Mouse (Mus musculus): ENCODE data around the gene Ptprb. TPM values are rescaled to one million over a fixed set of nuclear protein-coding genes. Genes with fewer than 3 reads are reported as not detected.

Ptprb gene
- polyA plus RNA-seq, 1 experiment from 2014 or later = 3.4 TPM

DNA sequence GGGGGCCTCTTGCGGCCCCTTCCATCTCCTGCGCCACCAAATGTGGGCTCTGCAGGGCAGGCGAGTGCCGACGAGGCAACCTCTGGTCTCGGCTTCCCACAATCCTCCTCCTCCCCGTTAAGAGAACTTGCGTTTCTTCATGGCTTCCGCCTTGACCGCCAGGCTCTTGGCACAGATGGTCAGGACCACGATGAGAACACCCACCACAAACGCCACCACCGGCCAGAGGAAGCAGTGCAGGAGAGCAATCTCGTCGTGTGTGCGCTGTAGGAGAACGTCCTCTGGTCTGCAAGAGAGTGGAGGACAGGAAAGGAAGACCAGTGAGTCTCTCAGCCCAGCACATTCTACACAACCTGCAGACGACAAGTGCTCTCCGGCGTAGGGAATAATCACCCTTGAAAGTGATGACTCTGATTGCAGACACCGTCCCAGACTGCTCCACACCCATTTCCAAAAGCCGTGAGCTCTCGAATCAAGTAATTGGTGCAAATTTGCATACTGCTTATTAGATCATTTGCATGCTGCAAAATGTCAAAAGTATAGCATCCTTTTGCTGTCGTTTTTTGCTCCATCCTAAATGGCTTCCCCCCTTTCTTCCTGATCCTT is 142.9 kb downstream of the Ptprb start:
- Histone ChIP-seq H3K4me2 (ENCODE audit: low read length) (no peak overlapping the region), H3K27me3 (replicated peaks; ENCODE audit: control insufficient read depth, insufficient read depth, low read length) (no peaks in the 10 kb centered on the region), H3K9me3 (ENCODE audit: control insufficient read depth, low read length) (no peaks in the 10 kb centered on the region), H3K9ac (ENCODE audit: low read depth, low read length) (no peak overlapping the region), H3K27ac (ENCODE audit: low read depth, low read length) (no peak overlapping the region), H3K4me1 (ENCODE audit: control insufficient read depth, insufficient read depth, low read depth, low read length) (no peaks in the 10 kb centered on the region), H3K4me3 (ENCODE audit: low read length) (no peak overlapping the region), H3K36me3 (ENCODE audit: control insufficient read depth, insufficient read depth, low read length) (no peaks in the 10 kb centered on the region)
- 73% methylated on average over 24 of the region's 24 CpGs for WGBS
- no peak for ATAC-seq

- H3K27me3 ChIP-seq (replicated peaks; ENCODE audit: control insufficient read depth, insufficient read depth, low read length) = no peaks in the 10 kb centered on the region
- H3K9ac ChIP-seq (ENCODE audit: low read depth, low read length) = no peak overlapping the region
- H3K36me3 ChIP-seq (ENCODE audit: control insufficient read depth, insufficient read depth, low read length) = no peaks in the 10 kb centered on the region
- WGBS = 60% methylated on average over 6 of the region's 6 CpGs
- H3K4me2 ChIP-seq (ENCODE audit: low read length) = no peak overlapping the region
- no peaks in the 10 kb centered on the region for H3K4me1 ChIP-seq (ENCODE audit: control insufficient read depth, insufficient read depth, low read depth, low read length)
- no peak for ATAC-seq
- H3K9me3 ChIP-seq (ENCODE audit: control insufficient read depth, low read length) = no peaks in the 10 kb centered on the region
- no peak overlapping the region for H3K4me3 ChIP-seq (ENCODE audit: low read length)
- H3K27ac ChIP-seq (ENCODE audit: low read depth, low read length) = no peak overlapping the region
These were observed 145.7 kb downstream of the Ptprb start for GRCm38 (mm10) chr10:116420976-116421375.

- H3K4me1 ChIP-seq (ENCODE audit: control insufficient read depth, insufficient read depth, low read depth, low read length) = no peaks in the 10 kb centered on the region
- ATAC-seq = no peak
- no peaks in the 10 kb centered on the region for H3K27me3 ChIP-seq (replicated peaks; ENCODE audit: control insufficient read depth, insufficient read depth, low read length)
- H3K4me2 ChIP-seq (ENCODE audit: low read length) = no peak overlapping the region
- no peak overlapping the region for H3K4me3 ChIP-seq (ENCODE audit: low read length)
- no peak overlapping the region for H3K27ac ChIP-seq (ENCODE audit: low read depth, low read length)
- peaks cover 2% of the 10 kb centered on the region; the same call in 1 of the 2 replicates for H3K36me3 ChIP-seq (ENCODE audit: control insufficient read depth, insufficient read depth, low read length)
- H3K9me3 ChIP-seq (ENCODE audit: control insufficient read depth, low read length) = no peaks in the 10 kb centered on the region
- H3K9ac ChIP-seq (ENCODE audit: low read depth, low read length) = no peak overlapping the region
- 87% methylated on average over 2 of the region's 2 CpGs for WGBS
These were observed 147.2 kb downstream of the Ptprb start for GRCm38 (mm10) chr10:116422551-116422950.

DNA sequence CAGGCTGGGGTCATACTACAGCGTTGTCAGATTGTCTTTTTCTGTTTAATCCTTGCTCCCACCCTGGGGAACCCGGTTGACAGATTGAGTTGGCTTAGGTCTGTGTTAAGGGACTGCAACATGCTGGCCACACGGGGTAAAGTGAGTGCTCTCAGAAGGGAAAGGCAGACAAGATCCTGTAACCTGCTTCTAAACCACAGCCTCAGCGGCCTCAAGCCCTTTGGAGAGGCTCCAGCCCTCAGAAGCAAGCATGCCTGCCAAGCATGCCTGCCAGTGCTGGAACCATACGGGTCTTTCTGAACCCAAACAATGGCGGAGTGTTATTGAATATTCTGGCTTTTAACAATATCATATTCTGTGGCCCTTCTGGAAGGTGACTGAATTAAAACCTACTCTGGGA is 149.6 kb downstream of the Ptprb start:
- Histone ChIP-seq H3K27me3 (replicated peaks; ENCODE audit: control insufficient read depth, insufficient read depth, low read length) (no peaks in the 10 kb centered on the region), H3K4me2 (ENCODE audit: low read length) (no peak overlapping the region), H3K27ac (ENCODE audit: low read depth, low read length) (no peak overlapping the region), H3K4me1 (ENCODE audit: control insufficient read depth, insufficient read depth, low read depth, low read length) (no peaks in the 10 kb centered on the region), H3K4me3 (ENCODE audit: low read length) (no peak overlapping the region), H3K36me3 (ENCODE audit: control insufficient read depth, insufficient read depth, low read length) (peaks cover 5% of the 10 kb centered on the region), H3K9me3 (ENCODE audit: control insufficient read depth, low read length) (no peaks in the 10 kb centered on the region), H3K9ac (ENCODE audit: low read depth, low read length) (no peak overlapping the region)
- 73% methylated on average over 6 of the region's 6 CpGs for WGBS
- ATAC-seq = peak; percentile 24; the same call in 1 of the 2 replicates

- no peak for ATAC-seq
- H3K4me2 ChIP-seq (ENCODE audit: low read length) = no peak overlapping the region
- H3K36me3 ChIP-seq (ENCODE audit: control insufficient read depth, insufficient read depth, low read length) = peaks cover 5% of the 10 kb centered on the region
- H3K9me3 ChIP-seq (ENCODE audit: control insufficient read depth, low read length) = no peaks in the 10 kb centered on the region
- no peaks in the 10 kb centered on the region for H3K4me1 ChIP-seq (ENCODE audit: control insufficient read depth, insufficient read depth, low read depth, low read length)
- no peak overlapping the region for H3K27ac ChIP-seq (ENCODE audit: low read depth, low read length)
- WGBS = 82% methylated on average over 7 of the region's 7 CpGs
- H3K9ac ChIP-seq (ENCODE audit: low read depth, low read length) = no peak overlapping the region
- H3K27me3 ChIP-seq (replicated peaks; ENCODE audit: control insufficient read depth, insufficient read depth, low read length) = no peaks in the 10 kb centered on the region
- no peak overlapping the region for H3K4me3 ChIP-seq (ENCODE audit: low read length)
These were observed 150.9 kb downstream of the Ptprb start for GRCm38 (mm10) chr10:116426176-116426575.

- no peak for ATAC-seq
- H3K27ac ChIP-seq (ENCODE audit: low read depth, low read length) = no peak overlapping the region
- H3K4me1 ChIP-seq (ENCODE audit: control insufficient read depth, insufficient read depth, low read depth, low read length) = no peaks in the 10 kb centered on the region
- no peak overlapping the region for H3K4me2 ChIP-seq (ENCODE audit: low read length)
- H3K36me3 ChIP-seq (ENCODE audit: control insufficient read depth, insufficient read depth, low read length) = peaks cover 5% of the 10 kb centered on the region
- no peak overlapping the region for H3K4me3 ChIP-seq (ENCODE audit: low read length)
- no peaks in the 10 kb centered on the region for H3K9me3 ChIP-seq (ENCODE audit: control insufficient read depth, low read length)
- 97% methylated on average over 26 of the region's 26 CpGs for WGBS
- H3K27me3 ChIP-seq (replicated peaks; ENCODE audit: control insufficient read depth, insufficient read depth, low read length) = no peaks in the 10 kb centered on the region
- no peak overlapping the region for H3K9ac ChIP-seq (ENCODE audit: low read depth, low read length)
These were observed 152.9 kb downstream of the Ptprb start for GRCm38 (mm10) chr10:116428026-116428780.

GRCm38 (mm10) chr10:116432421-116432820 is 157.1 kb downstream of the Ptprb start:
- Histone ChIP-seq H3K27me3 (replicated peaks; ENCODE audit: control insufficient read depth, insufficient read depth, low read length) (no peaks in the 10 kb centered on the region), H3K9ac (ENCODE audit: low read depth, low read length) (no peak overlapping the region), H3K36me3 (ENCODE audit: control insufficient read depth, insufficient read depth, low read length) (peaks cover 3% of the 10 kb centered on the region), H3K4me3 (ENCODE audit: low read length) (no peak overlapping the region), H3K27ac (ENCODE audit: low read depth, low read length) (no peak overlapping the region), H3K4me1 (ENCODE audit: control insufficient read depth, insufficient read depth, low read depth, low read length) (no peaks in the 10 kb centered on the region), H3K9me3 (ENCODE audit: control insufficient read depth, low read length) (no peaks in the 10 kb centered on the region), H3K4me2 (ENCODE audit: low read length) (no peak overlapping the region)
- WGBS = 84% methylated on average over 7 of the region's 7 CpGs
- ATAC-seq = no peak

GRCm38 (mm10) chr10:116435455-116435854 is 160.1 kb downstream of the Ptprb start:
- no peak overlapping the region for H3K4me2 ChIP-seq (ENCODE audit: low read length)
- peaks cover 5% of the 10 kb centered on the region for H3K36me3 ChIP-seq (ENCODE audit: control insufficient read depth, insufficient read depth, low read length)
- no peak overlapping the region for H3K9ac ChIP-seq (ENCODE audit: low read depth, low read length)
- no peak overlapping the region for H3K27ac ChIP-seq (ENCODE audit: low read depth, low read length)
- 81% methylated on average over 12 of the region's 12 CpGs for WGBS
- H3K9me3 ChIP-seq (ENCODE audit: control insufficient read depth, low read length) = peaks cover 6% of the 10 kb centered on the region
- ATAC-seq = no peak
- no peaks in the 10 kb centered on the region for H3K4me1 ChIP-seq (ENCODE audit: control insufficient read depth, insufficient read depth, low read depth, low read length)
- no peaks in the 10 kb centered on the region for H3K27me3 ChIP-seq (replicated peaks; ENCODE audit: control insufficient read depth, insufficient read depth, low read length)
- H3K4me3 ChIP-seq (ENCODE audit: low read length) = no peak overlapping the region
